Mouse (Mus musculus) spleen, postnatal 36 days (tissue): ENCODE data around the gene 9430015G10Rik.
"Not testable (repeated sequence)": the region's sequence is repeated elsewhere in the genome, so short reads cannot be mapped to it uniquely, and the experiment has no call there.

Experiments
- DNase-seq, 2 experiments: peaks; one replicate each; pipeline ENCODE4 v3.0.0; 2022; ENCODE audit warnings: low spot score in 2 of 2, mixed read lengths in 1 of 2

The 9430015G10Rik gene

GRCm38 (mm10) chr4:156097770-156098366 is 11.9 kb upstream of the 9430015G10Rik start:
- no peak for DNase-seq

GRCm38 (mm10) chr4:156099427-156099826 is 10.4 kb upstream of the 9430015G10Rik start:
- DNase-seq = no peak

- DNase-seq = no peak
Observed at GRCm38 (mm10) chr4:156100501-156100900, 9.3 kb upstream of the 9430015G10Rik start.

GRCm38 (mm10) chr4:156101481-156101903 is 8.3 kb upstream of the 9430015G10Rik start:
- no peak for DNase-seq

GRCm38 (mm10) chr4:156103342-156103741 is 6.4 kb upstream of the 9430015G10Rik start:
- DNase-seq = no peak

- DNase-seq = peak; percentile 46 to 67
Observed at GRCm38 (mm10) chr4:156108606-156109546, 906 bp upstream of the 9430015G10Rik start.

- no peak for DNase-seq
Observed at GRCm38 (mm10) chr4:156124077-156124476, 14.3 kb downstream of the 9430015G10Rik start.

GRCm38 (mm10) chr4:156125393-156125792 is 15.6 kb downstream of the 9430015G10Rik start:
- DNase-seq = no peak

GRCm38 (mm10) chr4:156126841-156127240 is 17.1 kb downstream of the 9430015G10Rik start:
- no peak for DNase-seq

- DNase-seq = no peak
Observed at GRCm38 (mm10) chr4:156128746-156129145, 19.0 kb downstream of the 9430015G10Rik start.

GRCm38 (mm10) chr4:156130436-156130835 is 20.7 kb downstream of the 9430015G10Rik start, which contains the start of gene Rnf223:
TSS of gene Rnf223 (plus strand) at chr4:156130513.
- no peak for DNase-seq

- DNase-seq = no peak
Observed at GRCm38 (mm10) chr4:156130940-156131339, 21.2 kb downstream of the 9430015G10Rik start.

- no peak for DNase-seq
Observed at GRCm38 (mm10) chr4:156133334-156133733, 23.6 kb downstream of the 9430015G10Rik start.

GRCm38 (mm10) chr4:156133943-156134605 is 24.3 kb downstream of the 9430015G10Rik start:
- DNase-seq = no peak

- no peak for DNase-seq
Observed at GRCm38 (mm10) chr4:156135112-156135511, 25.3 kb downstream of the 9430015G10Rik start.

- no peak for DNase-seq
Observed at GRCm38 (mm10) chr4:156135801-156136200, 26.0 kb downstream of the 9430015G10Rik start.

GRCm38 (mm10) chr4:156136285-156137100 is 26.7 kb downstream of the 9430015G10Rik start:
- DNase-seq = no peak

- DNase-seq = not testable (repeated sequence)
Observed at GRCm38 (mm10) chr4:156150887-156151286, 41.1 kb downstream of the 9430015G10Rik start.

- no peak for DNase-seq
Observed at GRCm38 (mm10) chr4:156154771-156155170, 45.0 kb downstream of the 9430015G10Rik start.

GRCm38 (mm10) chr4:156166477-156166876 is 56.7 kb downstream of the 9430015G10Rik start:
- no peak for DNase-seq

GRCm38 (mm10) chr4:156168611-156169010 is 58.8 kb downstream of the 9430015G10Rik start:
- no peak for DNase-seq
